Mouse (Mus musculus) adrenal gland, adult 10 weeks (tissue): ENCODE measurements around the gene Gm6401. TPM values are rescaled to one million over a fixed set of nuclear protein-coding genes. Genes with fewer than 3 reads are reported as not detected.

Experiments
- polyA plus RNA-seq: library from polyadenylated mRNA; stranded (reverse); fragments of 350-450 nt; fragmentation: Illumina TruSeq; extraction: RNeasy Lipid Tissue Mini Kit (QIAGEN cat#74804); gene quantifications from one replicate; pipeline ENCODE4 v1.2.3, GENCODE M21; 2014; ENCODE audit warnings: low read depth, low replicate concordance

Gene Gm6401
- polyA plus RNA-seq: not detected

DNA sequence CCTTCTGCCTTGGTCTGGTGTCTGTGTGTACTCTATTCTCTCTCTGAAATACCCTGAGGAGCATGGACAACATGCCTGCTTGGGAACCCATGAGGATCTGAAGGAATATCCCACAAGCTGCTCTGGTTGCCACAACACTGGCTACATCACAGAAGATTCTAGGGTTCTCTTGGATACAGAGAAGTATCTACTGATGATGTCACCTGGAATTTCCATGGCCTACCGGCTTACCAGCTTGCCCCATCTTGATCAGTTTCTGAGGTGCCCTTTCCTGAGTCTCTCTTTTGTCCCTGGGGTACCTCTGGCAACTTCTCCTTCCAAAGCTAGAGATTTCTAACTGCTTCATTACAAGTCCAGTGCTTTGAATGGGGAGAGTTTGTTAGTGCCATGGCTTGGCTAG, at the start of gene Gm6401:
TSS of gene Gm6401 (minus strand) at position 101 of the 400 bp plus-strand sequence.

GRCm38 (mm10) chr14:41983225-41983624, 15.5 kb upstream of the Gm6401 start, which contains the start of gene Gm3543:
Gm3543 (minus strand) TSS chr14:41983325.

DNA sequence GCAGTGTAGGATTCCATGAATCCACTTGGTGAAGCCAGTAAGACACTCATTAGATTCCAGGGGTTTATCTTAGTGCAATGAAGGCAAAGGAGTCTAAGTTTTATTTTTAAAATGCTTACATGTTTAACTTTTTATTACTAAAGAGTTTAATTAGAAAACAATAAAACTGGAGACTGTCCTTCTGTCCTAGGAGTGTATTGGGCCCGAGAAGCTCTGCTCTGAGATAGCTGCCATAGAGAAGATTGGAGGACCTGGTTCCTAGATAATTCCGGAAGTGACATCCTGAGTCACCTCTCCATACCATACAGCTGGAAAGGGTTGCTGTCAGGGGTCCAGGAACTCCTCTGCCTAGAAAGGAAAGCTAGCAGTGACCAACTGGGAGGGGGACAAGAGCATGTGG, 24.0 kb downstream of the Gm6401 start, which contains the start of gene 1700024B05Rik:
TSS of gene 1700024B05Rik (plus strand) at position 301 of the 400 bp plus-strand sequence.

DNA sequence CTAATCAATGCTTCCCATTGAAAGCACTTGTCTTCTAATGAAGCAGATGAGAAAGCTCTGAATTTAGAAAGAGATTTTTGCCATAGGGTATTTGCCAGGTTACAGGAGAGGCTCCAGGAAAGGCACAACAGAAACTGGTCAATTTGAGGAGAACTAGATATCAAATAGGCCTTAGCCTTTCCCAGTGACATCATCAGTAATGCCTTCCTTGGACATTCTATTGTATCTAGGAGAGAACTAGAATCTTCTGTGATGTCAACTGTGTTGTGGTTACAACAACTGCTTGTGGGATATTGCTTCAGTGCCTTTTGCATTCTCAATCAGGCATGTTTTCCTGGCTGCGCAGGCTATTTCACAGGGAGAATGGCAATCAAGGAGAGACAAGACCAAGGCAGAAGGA, 43.1 kb downstream of the Gm6401 start, which contains the start of gene 1700049E17Rik1:
TSS of gene 1700049E17Rik1 (plus strand) at position 301 of the 400 bp plus-strand sequence.

Other genes starting within 250 kb of the Gm6401 start
- gene Gm7929, start 217.3 kb downstream of the Gm6401 start, polyA plus RNA-seq: not detected
- not detected for gene Gm47189, start 195.5 kb downstream of the Gm6401 start, polyA plus RNA-seq
- not detected for gene Gm7980, start 60.6 kb downstream of the Gm6401 start, polyA plus RNA-seq
- not detected for gene 1700049E17Rik1, start 43.0 kb downstream of the Gm6401 start, polyA plus RNA-seq
- gene 1700024B05Rik, start 23.9 kb downstream of the Gm6401 start, polyA plus RNA-seq: not detected
- not detected for gene Gm3543, start 15.4 kb upstream of the Gm6401 start, polyA plus RNA-seq
- gene Gm7951, start 149.4 kb upstream of the Gm6401 start, polyA plus RNA-seq: not detected
- not detected for gene Gm17027, start 194.7 kb upstream of the Gm6401 start, polyA plus RNA-seq
- gene Gm3573, start 222.9 kb upstream of the Gm6401 start, polyA plus RNA-seq: not detected